Mouse (Mus musculus) ES-E14 (cell line): Measurements from ENCODE around the gene 3110070M22Rik. TPM values are rescaled to one million over a fixed set of nuclear protein-coding genes. Genes with fewer than 3 reads are reported as not detected.
A peak's percentile ranks its signal among the peaks of the same experiment; 100 is the strongest.

Source experiments
- DNase-seq: peaks from one replicate; pipeline ENCODE4 v3.0.0-alpha.2; 2013; ENCODE audit warnings: low read depth, low spot score
- H3K27ac ChIP-seq: 2 replicates; pipeline ENCODE4 v1.5.1; 2012; ENCODE audit warnings: low read depth, mild to moderate bottlenecking, low read length, moderate library complexity, mixed read lengths; ENCODE audit not compliant: poor library complexity, insufficient read depth, severe bottlenecking
- H3K36me3 ChIP-seq: 2 replicates; pipeline ENCODE4 v1.6.1; 2012; ENCODE audit warnings: mild to moderate bottlenecking, low read length, moderate library complexity, mixed read lengths; ENCODE audit not compliant: control insufficient read depth, poor library complexity, insufficient read depth, severe bottlenecking
- H3K4me1 ChIP-seq, 2 experiments: fragments of 150-350 bp in 1 of 2; sonication (generic) in 1 of 2; 2 replicates each; pipeline ENCODE4 v1.6.1; 2012; ENCODE audit warnings: low read length in 2 of 2, mild to moderate bottlenecking in 1 of 2, mixed read lengths in 1 of 2; ENCODE audit not compliant: control insufficient read depth in 2 of 2, insufficient read depth in 2 of 2, poor library complexity in 1 of 2
- H3K4me3 ChIP-seq, 2 experiments: fragments of 150-350 bp in 1 of 2; sonication (generic) in 1 of 2; 2 replicates each; pipeline ENCODE4 v1.5.1; 2012; ENCODE audit warnings: low read length in 2 of 2, low read depth in 1 of 2, mild to moderate bottlenecking in 1 of 2, mixed read lengths in 1 of 2; ENCODE audit not compliant: insufficient read depth in 1 of 2, poor library complexity in 1 of 2, severe bottlenecking in 1 of 2
- H3K9ac ChIP-seq: 2 replicates; pipeline ENCODE4 v1.6.1; 2012; ENCODE audit warnings: low read depth, mild to moderate bottlenecking, low read length, mixed read lengths; ENCODE audit not compliant: poor library complexity, insufficient read depth, severe bottlenecking
- H3K9me3 ChIP-seq: fragments of 150-350 bp; sonication (generic); 2 replicates; pipeline ENCODE4 v1.6.1; 2012; ENCODE audit warnings: low read depth, mild to moderate bottlenecking, low read length; ENCODE audit not compliant: control insufficient read depth, insufficient read depth
- CHD2 ChIP-seq: IDR thresholded peaks from 2 replicates; pipeline ENCODE4 v1.6.1; 2014; ENCODE audit warnings: mild to moderate bottlenecking, low read depth, low read length, inconsistent platforms
- HCFC1 ChIP-seq: IDR thresholded peaks from 2 replicates; pipeline ENCODE4 v1.6.1; 2012; ENCODE audit warnings: low read length, inconsistent platforms, borderline replicate concordance; ENCODE audit not compliant: insufficient read depth
- MAFK ChIP-seq: IDR thresholded peaks from 2 replicates; pipeline ENCODE4 v1.6.1; 2014; ENCODE audit warnings: mild to moderate bottlenecking, low read depth, low read length, inconsistent platforms; ENCODE audit not compliant: insufficient read depth
- ZC3H11A ChIP-seq: IDR thresholded peaks from 2 replicates; pipeline ENCODE4 v1.6.1; 2012; ENCODE audit warnings: low read depth, mild to moderate bottlenecking, inconsistent platforms, low read length, borderline replicate concordance
- ZNF384 ChIP-seq: IDR thresholded peaks from 2 replicates; pipeline ENCODE4 v1.6.1; 2012; ENCODE audit warnings: low read depth, low read length, inconsistent platforms
- in situ Hi-C, 2 experiments: fragments of 600-800 bp; cut with MboI; formaldehyde crosslinking; loops; one replicate each; pipeline ENCODE4 v1.15.1; 2025; ENCODE audit warnings: low sequenced_read_pairs in 2 of 2, inconsistent platforms in 1 of 2; ENCODE audit not compliant: unreplicated experiment in 2 of 2
- total RNA-seq: library from RNA; depleted of rRNA; stranded (reverse); fragments of 300-350 nt; gene quantifications from 2 replicates; pipeline ENCODE4 v1.2.3, GENCODE M21; 2012

3110070M22Rik gene
- total RNA-seq, 1 experiment: not detected

DNA sequence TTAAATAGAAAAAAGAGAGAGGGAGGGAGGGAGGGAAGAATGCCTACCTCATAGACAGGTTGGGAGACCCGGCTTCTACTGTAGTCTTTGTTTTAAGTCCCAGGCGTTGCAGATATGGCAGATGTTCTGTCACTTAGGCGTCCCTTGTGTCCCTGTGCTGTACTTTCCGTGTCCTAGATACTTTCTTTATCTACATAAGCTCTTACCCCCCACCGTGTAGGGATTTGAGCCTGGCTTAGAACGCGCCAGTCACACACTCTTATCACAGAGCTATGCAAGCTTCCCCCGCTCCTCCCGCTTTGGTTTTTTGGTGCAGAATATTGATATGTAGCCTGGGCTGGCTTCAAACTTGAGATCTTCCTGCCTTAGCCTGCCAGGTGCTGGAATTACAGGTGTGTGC is 11.6 kb downstream of the 3110070M22Rik start:
- Histone ChIP-seq H3K9ac (no peak overlapping the region), H3K36me3 (peaks cover 11% of the 10 kb centered on the region), H3K4me1 (no peaks in the 10 kb centered on the region), H3K9me3 (no peaks in the 10 kb centered on the region), H3K27ac (no peak overlapping the region), H3K4me3 (no peak overlapping the region)
- DNase-seq: no peak
- in situ Hi-C loops: no loop called here
- TF ChIP-seq ZNF384: no peak
- no peak for TF ChIP-seq MAFK
- TF ChIP-seq HCFC1: no peak
- TF ChIP-seq ZC3H11A: no peak
- no peak for TF ChIP-seq CHD2

DNA sequence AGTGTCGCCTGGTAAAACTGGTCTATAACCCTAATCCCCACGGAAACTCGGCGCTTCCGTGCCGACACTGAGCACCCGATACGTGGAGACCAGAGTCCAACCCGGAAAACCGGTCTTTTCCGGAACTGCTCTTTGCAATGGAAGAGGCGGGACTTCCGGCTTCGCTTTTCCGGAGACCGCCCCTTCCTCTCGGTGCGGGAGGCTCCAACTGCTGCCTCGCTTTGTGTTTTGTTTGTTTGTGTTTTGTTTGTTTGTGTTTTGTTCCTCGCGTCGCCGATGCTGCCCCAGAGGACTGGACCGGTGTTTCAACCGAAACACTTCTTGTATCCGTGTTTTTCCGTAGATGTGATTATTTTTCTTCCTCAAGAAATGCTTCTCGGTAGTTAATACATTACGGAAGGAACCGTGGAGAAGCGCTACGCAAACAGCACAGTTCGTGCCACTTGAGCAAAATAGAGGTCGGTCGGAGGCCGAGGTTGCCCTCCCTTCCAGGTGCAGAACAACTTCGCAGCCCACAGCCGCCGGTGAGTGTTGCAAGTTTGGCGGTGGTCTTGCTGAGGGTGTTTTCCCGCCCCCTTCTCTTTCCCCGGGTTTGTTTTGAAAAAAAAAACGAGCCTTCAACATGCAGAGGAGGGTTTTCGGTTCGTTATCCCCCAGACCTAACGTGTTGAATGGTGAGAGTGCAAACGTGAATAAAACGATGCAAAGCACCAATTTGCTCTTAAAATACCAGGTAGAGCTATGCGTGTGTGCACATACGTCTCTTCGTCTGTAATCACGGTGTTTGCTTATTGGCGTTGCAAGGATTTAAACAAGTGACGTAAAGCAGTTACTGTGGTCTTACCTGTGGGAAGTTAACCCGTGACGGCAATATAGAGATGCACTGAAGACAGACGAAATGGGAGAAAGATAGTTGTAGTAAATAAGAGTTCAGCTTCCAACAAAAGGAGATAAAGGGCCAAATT is 25.3 kb downstream of the 3110070M22Rik start, which contains the start of gene 4833420G17Rik:
Gene 4833420G17Rik, plus strand, starts transcription at position 173 of the 965 bp plus-strand sequence.
- Histone ChIP-seq H3K9me3 (no peaks in the 10 kb centered on the region), H3K27ac (peak within 1 kb of the TSS; percentile 56), H3K9ac (peak within 1 kb of the TSS; percentile 90), H3K4me1 (no peaks in the 10 kb centered on the region; a peak in 1 of 4 replicates), H3K4me3 (peak within 1 kb of the TSS; percentile 91), H3K36me3 (peaks cover 4% of the 10 kb centered on the region; the same call in 1 of the 2 replicates)
- DNase-seq: peak; percentile 90
- TF ChIP-seq MAFK (no peak), HCFC1 (peak; percentile 69; the same call in 1 of the 2 replicates)
- in situ Hi-C loops: no loop called here

GRCm38 (mm10) chr13:119461900-119462595 is 26.1 kb downstream of the 3110070M22Rik start:
- TF ChIP-seq CHD2: no peak
- TF ChIP-seq MAFK: peak; percentile 47; the same call in 1 of the 2 replicates
- no peak for TF ChIP-seq HCFC1
- Histone ChIP-seq H3K4me3 (peak overlapping the region; percentile 91), H3K36me3 (peaks cover 4% of the 10 kb centered on the region; the same call in 1 of the 2 replicates), H3K9ac (peak overlapping the region; percentile 59), H3K27ac (peak overlapping the region; percentile 56), H3K9me3 (no peaks in the 10 kb centered on the region), H3K4me1 (no peaks in the 10 kb centered on the region; a peak in 1 of 4 replicates)
- no peak for DNase-seq
- in situ Hi-C loops: no loop called here

GRCm38 (mm10) chr13:119456342-119456741 is 31.8 kb downstream of the 3110070M22Rik start:
- Histone ChIP-seq H3K9me3 (no peaks in the 10 kb centered on the region), H3K4me1 (no peaks in the 10 kb centered on the region), H3K27ac (no peak overlapping the region), H3K9ac (no peak overlapping the region), H3K36me3 (no peaks in the 10 kb centered on the region; the same call in 1 of the 2 replicates), H3K4me3 (no peak overlapping the region)
- in situ Hi-C loops: no loop called here
- no peak for DNase-seq
- no peak for TF ChIP-seq HCFC1
- TF ChIP-seq ZNF384: no peak
- TF ChIP-seq MAFK: no peak
- no peak for TF ChIP-seq ZC3H11A
- no peak for TF ChIP-seq CHD2
